Mouse (Mus musculus) adrenal gland, adult 8-10 months (tissue): ENCODE measurements at regions not wholly inside any gene's neighbourhood (a gene's known extent, or its start where the extent isn't known, plus 50 kb on each side); places are given as distances from the start of the nearest gene placed in this dataset.

Source experiments
- DNase-seq: peaks from one replicate; pipeline ENCODE4 v3.0.0; 2022

DNA sequence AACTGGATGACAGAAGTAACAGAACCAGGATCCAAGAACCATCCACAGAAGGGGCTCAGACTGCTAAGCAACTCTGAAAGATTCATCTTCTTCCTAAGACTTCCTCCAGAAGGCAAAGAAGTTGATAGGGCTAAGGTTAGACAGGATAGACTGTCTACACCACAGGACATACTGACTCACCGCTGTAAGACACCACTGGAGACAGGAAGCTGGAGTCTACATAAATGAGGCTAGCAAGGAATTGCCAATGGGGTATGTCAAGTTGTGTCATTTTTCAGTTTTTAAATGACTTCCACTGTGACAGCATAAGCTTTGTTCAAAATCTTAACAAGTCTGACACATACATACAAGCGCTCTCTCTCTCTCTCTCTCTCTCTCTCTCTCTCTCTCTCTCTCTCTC is 645.4 kb upstream of the Gm10131 start:
- no peak for DNase-seq

- DNase-seq, result no peak
Observed at GRCm38 (mm10) chr8:34756171-34756570, 644.6 kb upstream of the Gm10131 start.

DNA sequence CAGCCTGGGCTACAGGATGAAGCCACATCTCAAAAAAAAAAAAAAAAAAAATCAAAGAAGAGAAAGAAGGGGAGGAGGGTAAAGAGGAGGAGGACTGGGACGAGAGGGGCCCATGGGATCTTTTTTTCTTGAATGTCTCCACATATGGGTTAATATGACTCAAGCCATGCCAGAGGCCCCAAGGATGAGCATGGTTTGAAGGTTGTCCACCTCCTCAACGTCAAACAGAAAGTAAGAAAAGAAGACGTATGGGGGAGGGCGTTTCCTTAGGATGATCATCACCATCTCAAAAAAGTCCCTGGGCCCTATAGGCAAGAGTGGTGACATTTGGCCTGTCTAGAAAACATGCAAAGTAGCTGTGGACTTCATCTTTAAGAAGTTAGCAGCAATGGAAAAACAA is 643.9 kb upstream of the Gm10131 start:
- no peak for DNase-seq

DNA sequence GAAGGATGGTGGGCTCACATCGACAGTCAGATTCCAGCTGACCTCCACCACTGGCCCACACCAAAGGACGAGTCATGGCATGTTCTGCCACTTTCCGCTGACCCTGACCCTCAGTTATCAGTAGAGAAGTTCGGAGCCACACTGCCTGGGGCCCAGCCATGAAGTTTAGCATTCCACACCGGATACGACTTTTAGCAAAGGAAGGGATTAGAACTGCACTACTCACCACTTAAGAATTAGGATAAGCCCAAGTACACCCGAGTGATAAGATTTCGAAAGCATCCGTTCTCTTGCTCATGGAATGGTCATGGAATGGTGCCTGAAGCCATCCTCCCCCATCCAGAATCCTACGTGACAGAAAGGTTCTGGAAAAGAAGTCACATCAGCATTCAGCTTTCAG is 641.5 kb upstream of the Gm10131 start:
- no peak for DNase-seq

GRCm38 (mm10) chr8:34748521-34748920 is 637.0 kb upstream of the Gm10131 start:
- DNase-seq, result no peak

DNA sequence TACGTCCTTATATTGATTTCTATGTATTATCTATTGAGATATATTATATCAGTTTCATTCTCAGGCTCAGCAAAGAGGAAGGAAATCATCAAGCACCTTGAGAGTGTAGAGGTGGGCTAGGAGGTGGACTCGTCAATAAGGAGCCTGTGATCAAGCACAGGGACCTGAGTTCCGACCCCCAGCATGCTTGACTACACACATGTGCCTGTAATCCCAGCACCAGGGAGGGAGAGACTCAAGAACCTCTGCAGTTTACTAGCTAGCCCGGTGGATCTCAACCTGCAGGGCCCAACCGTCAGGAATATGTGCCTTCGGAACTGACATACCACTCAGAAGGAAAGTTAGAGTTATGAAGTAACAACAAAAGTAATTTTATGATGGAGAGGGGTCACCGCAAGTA is 634.2 kb upstream of the Gm10131 start:
- no peak for DNase-seq

- DNase-seq, result no peak
Observed at GRCm38 (mm10) chr8:34744682-34745081, 633.1 kb upstream of the Gm10131 start.

DNA sequence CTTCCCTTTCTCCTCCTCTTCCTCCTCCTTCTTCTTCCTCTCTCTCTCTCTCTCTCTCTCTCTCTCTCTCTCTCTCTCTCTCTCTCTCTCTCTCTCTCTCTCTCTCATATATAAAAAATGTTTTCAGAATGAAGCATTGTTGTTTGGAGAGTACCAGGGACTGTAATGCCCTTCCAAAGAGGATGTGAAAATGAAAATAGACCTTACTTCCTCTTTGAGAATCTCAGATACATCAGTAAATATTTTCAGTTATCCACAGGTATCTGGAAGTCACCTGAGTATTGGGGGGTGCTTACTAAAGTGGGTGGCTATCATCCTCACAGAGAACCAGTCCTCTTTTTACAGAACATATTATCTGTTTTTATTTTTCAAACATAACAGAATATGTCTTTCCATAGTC is 632.6 kb upstream of the Gm10131 start:
- no peak for DNase-seq

GRCm38 (mm10) chr8:34743137-34743536 is 631.6 kb upstream of the Gm10131 start:
- DNase-seq, result no peak

DNA sequence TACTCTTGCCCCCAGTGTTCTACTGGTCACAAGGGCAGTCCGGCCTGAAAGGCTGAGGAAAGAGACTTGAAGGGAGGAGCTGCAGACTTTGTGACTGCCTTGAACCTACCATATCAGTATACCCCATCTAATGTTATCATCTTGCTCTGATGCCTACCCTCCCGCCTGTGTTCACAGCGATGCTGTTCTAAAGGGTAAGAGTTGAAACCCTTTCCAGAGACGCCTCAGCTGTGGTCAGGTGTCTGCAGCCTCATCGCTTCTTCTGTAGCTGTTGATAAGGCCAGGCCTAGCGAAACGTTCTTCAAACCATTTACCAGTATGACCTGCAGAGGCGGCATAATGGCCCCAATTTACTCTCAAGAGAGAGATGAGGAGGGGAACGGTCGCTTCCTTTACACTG is 629.3 kb upstream of the Gm10131 start:
- DNase-seq, result no peak

- DNase-seq, result no peak
Observed at GRCm38 (mm10) chr8:34739836-34740804, 628.6 kb upstream of the Gm10131 start.

DNA sequence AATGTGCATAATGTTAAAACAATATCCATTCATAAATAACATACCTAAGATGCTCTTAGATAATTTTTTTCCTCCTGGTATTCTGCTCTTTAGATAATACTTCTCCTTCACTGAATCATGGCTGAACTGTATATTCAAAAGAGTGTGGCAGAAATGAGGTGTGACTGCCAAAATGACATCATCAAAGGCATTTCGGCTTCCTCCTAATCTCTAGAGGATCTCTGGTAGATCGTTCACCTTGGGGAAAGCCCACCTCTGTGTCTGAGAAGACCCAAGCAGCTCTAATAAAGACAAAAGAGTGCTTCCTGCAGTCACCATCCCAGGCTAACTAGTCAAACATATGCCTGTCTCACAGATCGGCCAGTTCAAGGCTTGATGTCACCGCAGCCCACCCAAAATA is 624.7 kb upstream of the Gm10131 start:
- DNase-seq, result no peak

- DNase-seq, result no peak
Observed at GRCm38 (mm10) chr8:34735006-34735405, 623.5 kb upstream of the Gm10131 start.

DNA sequence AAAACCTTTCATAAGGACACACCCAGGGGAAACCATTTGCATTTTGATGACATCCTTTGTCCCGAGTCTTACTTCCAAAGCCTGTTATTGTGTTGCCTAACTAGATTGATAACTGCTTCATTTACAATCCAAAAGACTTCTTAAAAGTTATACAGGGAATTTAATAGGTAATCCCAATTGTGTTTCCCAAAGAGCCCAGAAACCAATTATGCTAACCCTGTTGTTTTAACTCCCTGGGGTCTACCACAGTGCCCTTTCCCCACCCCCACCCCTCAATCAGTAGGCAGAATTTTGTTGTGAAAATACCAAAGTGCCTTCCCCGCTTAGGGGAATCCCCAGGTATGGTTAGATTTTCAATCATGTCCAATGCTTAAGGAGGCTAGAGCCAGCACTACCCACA is 621.3 kb upstream of the Gm10131 start:
- no peak for DNase-seq

GRCm38 (mm10) chr8:34732362-34732761 is 620.8 kb upstream of the Gm10131 start:
- DNase-seq, result no peak

- no peak for DNase-seq
Observed at GRCm38 (mm10) chr8:34731096-34731999, 619.8 kb upstream of the Gm10131 start.

DNA sequence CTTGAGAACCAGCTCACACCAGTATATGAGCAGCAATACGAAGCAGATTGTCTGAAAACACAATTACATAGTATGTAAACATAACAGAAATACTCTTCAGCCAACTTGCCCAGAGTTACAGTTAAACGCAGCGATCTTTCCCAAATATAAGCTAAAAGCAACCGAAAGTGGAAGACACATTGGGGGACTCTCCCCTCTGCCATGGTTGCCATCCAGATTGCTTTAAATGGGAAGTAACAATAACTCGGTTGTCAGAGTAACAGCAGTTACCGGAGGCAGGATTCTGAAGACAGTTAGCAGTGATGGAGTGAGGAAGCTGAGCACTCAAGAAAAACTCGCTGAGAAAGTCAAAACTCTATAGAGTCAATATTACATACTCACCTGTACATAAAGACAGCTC is 618.0 kb upstream of the Gm10131 start:
- DNase-seq, result no peak

- DNase-seq, result no peak
Observed at GRCm38 (mm10) chr8:34727699-34728098, 616.2 kb upstream of the Gm10131 start.

GRCm38 (mm10) chr8:34726145-34726767 is 614.7 kb upstream of the Gm10131 start:
- no peak for DNase-seq

DNA sequence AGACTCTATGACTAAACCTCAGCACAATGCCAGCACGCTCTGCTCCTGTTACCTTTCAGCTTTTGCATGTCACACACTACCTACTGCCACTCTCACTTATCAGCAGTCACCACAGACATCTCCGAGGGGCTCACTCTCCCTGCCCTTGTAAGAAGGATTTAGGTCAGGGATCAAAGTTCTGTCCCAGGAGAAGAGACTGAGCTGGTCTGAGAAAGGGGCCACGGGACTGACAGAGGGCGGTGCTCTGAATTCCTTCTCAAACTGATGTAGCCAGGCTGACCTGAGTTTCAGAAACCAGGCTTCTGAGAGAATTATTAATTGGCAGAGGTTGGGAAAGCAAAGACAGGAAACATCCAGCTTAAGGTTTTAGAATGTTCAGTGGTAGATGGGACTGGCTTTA is 614.0 kb upstream of the Gm10131 start:
- no peak for DNase-seq

DNA sequence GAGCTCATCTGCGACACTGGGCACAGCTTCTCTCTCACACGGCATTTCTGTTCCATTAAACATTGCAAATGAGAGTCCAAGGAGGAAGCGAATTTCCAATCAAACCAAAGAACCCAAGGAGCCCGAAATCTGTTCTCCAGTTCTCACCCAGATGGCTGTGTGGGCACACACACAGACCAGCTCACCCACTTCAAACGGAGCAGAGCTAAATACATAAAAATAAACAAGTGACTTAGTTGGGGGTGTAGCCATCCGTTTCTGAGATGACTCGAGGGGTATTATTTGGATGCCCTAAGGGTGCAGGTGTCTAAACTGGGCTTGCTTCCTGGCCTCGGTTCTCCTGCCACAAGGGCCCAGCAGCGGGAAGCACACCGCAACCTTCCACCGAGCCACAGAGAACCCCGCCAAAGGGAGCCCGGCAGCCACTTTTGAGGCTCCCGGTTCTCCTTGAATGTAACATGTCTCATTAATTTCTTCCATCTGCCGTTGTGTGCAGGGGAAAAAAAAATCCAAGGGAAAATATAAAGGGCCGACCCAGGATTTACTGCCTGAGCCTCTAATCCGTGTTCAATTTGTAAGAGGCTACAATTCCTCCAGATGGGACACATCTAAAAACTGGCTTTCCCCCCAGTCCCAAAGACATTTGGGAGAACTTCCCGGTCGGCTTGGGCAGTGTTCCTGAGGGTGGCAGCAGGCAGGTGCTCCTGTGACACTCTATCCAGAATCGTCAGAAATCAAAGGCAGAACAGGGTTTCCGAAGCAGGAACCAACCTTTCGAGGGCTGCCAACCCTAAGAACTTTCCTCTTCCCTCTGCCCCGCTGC is 598.6 kb upstream of the Gm10131 start:
- no peak for DNase-seq

DNA sequence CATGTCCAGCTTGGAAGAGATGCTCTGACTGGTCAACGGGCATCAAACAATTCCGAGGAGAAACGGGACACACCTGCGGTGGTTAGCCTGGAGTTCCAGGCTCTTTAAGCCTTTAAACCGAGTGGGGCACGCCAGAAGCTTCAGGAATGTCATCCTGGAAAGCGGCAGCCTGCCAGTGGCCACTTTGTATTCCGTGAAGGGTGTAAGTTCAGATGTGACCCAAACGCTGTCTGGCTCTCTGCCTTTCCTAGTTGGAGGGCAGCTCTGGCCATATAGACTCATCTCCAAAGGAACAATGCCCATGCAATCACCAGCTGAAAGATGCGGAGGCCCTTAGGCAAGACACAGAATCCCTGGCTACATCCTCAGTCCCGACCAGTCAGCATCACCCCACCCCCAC is 597.8 kb upstream of the Gm10131 start:
- DNase-seq, result no peak
